Mouse (Mus musculus) E14TG2a.4 (cell line): ENCODE data around the gene Pkp4.

Source experiments
- H3K27me3 ChIP-seq: 2 replicates; pipeline ENCODE4 v1.6.1; 2014; ENCODE audit warnings: low read length, control low read depth; ENCODE audit not compliant: insufficient read depth
- H3K36me3 ChIP-seq: 2 replicates; pipeline ENCODE4 v1.6.1; 2014; ENCODE audit warnings: low read length, control low read depth; ENCODE audit not compliant: insufficient read depth
- H3K4me1 ChIP-seq: replicated peaks from 2 replicates; pipeline ENCODE4 v1.6.1; 2014; ENCODE audit warnings: low read depth, low read length, control low read depth
- H3K4me3 ChIP-seq: replicated peaks from 2 replicates; pipeline ENCODE4 v1.5.1; 2014; ENCODE audit warnings: mild to moderate bottlenecking, low read length
- H3K9me3 ChIP-seq: 2 replicates; pipeline ENCODE4 v1.6.1; 2014; ENCODE audit warnings: low read length, control low read depth
- CTCF ChIP-seq: conservative IDR thresholded peaks from 2 replicates; pipeline ENCODE4 v1.5.1; 2014; ENCODE audit warnings: low read length
- NANOG ChIP-seq: IDR thresholded peaks from 2 replicates; pipeline ENCODE4 v1.6.1; 2014; ENCODE audit warnings: borderline replicate concordance, low read length, mixed read lengths
- POU5F1 ChIP-seq: IDR thresholded peaks from 2 replicates; pipeline ENCODE4 v1.6.1; 2014; ENCODE audit warnings: low read length, borderline replicate concordance

Pkp4 gene

DNA sequence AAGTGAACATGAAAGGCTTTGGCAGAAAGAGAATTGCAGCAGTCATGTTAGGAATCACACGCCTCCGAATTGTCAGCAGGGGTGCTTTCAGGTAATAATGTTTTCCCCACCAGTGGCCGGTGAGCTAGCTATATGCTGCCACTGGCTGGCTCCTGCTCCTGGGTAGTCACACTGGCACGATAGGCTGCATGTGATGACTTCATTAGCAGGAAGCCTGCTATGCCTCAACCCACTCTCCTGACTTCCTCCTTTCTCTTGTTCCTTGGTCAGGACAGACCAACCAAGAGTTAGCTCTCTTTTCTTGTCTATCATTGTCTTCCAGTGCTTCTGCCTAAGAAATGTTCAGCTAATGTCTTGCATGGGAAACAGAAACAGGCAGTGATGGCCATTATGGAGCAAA, 171.9 kb downstream of the Pkp4 start:
- Histone ChIP-seq H3K9me3 (no peaks in the 10 kb centered on the region), H3K36me3 (peaks cover 88% of the 10 kb centered on the region), H3K4me3 (no peak overlapping the region), H3K4me1 (0 out of 2 replicates have a peak, but pooled peaks cover 4% of the 10 kb centered on the region), H3K27me3 (no peaks in the 10 kb centered on the region)
- TF ChIP-seq NANOG (no peak), POU5F1 (no peak)

DNA sequence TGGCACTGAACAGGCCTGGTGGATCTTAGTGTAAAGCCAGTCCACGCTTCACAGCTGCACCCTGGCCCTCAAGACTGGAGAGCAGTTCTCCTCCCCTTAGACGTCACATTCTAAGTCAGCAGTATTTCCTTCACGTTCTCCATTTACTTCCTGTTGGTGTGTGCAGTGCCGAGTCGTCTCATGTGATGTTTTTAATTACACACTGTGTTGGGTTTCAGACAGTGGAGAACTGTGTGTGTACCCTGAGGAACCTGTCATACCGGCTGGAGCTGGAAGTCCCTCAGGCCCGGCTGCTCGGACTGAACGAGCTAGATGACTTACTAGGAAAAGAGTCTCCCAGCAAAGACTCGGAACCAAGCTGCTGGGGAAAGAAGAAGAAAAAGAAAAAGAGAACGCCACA, 177.9 kb downstream of the Pkp4 start:
- H3K4me3 ChIP-seq = no peak overlapping the region
- TF ChIP-seq POU5F1 = no peak
- TF ChIP-seq CTCF = no peak
- TF ChIP-seq NANOG = no peak
- H3K27me3 ChIP-seq = no peaks in the 10 kb centered on the region

DNA sequence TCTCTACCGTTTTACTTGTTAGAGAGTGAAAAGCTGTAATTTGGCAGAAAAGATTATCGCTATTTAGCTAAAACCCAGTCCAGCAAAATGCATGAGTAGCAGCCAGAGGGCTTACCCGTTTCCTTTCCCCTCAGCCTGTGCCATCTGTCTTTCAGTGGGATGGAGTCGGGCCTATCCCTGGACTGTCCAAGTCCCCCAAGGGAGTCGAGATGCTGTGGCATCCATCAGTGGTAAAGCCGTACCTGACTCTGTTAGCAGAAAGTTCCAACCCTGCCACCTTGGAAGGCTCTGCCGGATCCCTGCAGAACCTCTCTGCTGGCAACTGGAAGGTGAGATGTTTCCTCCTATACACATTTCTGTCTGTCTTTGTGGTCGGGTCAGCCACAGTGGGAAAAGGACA, 178.3 kb downstream of the Pkp4 start:
- H3K4me1 ChIP-seq = 0 out of 2 replicates have a peak, but pooled peaks cover 4% of the 10 kb centered on the region
- H3K9me3 ChIP-seq = no peaks in the 10 kb centered on the region
- peaks cover 93% of the 10 kb centered on the region for H3K36me3 ChIP-seq
- no peak overlapping the region for H3K4me3 ChIP-seq
- H3K27me3 ChIP-seq = no peaks in the 10 kb centered on the region
- TF ChIP-seq NANOG (no peak), POU5F1 (no peak), CTCF (no peak)

More for the DNA sequence above, 177.9 kb downstream of the Pkp4 start:
- peaks cover 93% of the 10 kb centered on the region for H3K36me3 ChIP-seq
- 0 out of 2 replicates have a peak, but pooled peaks cover 4% of the 10 kb centered on the region for H3K4me1 ChIP-seq
- H3K9me3 ChIP-seq = no peaks in the 10 kb centered on the region

DNA sequence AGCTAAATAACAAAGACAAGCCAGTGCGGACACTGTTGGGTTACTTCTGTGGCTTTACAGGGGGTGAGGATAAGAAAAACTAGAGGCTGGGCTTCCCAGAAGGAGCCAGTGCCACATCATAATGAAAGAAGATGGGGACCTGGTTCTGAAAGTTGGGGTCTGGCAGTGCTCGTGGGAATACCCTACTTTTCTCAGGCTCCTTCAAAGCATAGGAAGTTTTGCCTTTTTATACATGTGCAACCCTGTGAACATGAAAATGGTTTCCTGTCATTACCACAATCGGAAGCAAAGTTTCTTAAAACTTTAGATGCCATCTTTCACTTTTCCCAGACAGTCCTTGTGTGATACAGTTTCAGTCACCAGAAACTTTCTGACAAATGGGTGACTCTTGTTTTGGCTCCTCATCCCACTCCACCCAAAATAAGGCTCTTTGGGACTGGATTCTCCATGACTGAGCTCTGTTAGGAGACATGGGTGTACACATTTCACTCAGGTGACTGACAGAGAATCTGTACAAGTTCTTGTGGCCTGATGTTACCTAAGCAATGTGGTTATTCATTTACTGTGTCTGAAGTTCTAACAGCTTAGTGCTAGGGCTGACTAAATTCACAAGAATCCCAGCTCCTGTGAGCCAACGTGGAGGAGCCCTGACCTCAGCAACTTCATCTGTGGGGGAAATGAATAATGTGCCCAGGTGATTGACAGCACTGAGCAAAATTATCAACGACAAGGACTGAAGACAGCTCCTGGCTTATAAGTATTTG, 179.3 kb downstream of the Pkp4 start:
- Histone ChIP-seq H3K9me3 (no peaks in the 10 kb centered on the region), H3K36me3 (peaks cover 95% of the 10 kb centered on the region), H3K4me3 (no peak overlapping the region), H3K4me1 (0 out of 2 replicates have a peak, but pooled peaks cover 4% of the 10 kb centered on the region), H3K27me3 (no peaks in the 10 kb centered on the region)
- TF ChIP-seq CTCF (no peak), NANOG (no peak), POU5F1 (no peak)

DNA sequence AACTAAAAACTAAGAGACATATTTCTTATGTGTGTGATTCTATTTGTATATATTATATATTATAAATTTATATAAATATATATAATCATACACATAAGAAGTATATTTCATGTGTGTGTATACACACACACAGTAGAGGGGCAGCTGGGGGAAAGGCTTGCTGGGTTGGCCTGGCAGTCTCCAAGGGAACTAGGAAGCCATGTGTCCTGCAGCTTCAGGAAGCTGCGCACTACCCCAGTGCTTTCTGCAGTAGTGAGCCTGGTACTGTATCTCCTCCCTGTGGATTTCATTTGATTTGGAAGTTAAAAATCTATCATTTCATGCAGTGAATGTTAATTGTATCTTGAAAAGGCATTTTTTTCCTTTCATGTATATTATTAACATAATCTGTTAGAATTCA, 180.2 kb downstream of the Pkp4 start:
- Histone ChIP-seq H3K36me3 (peaks cover 94% of the 10 kb centered on the region), H3K9me3 (no peaks in the 10 kb centered on the region), H3K4me1 (peaks cover 13% of the 10 kb centered on the region), H3K27me3 (no peaks in the 10 kb centered on the region), H3K4me3 (no peak overlapping the region)
- no peak for TF ChIP-seq POU5F1
- TF ChIP-seq NANOG = no peak
- no peak for TF ChIP-seq CTCF

DNA sequence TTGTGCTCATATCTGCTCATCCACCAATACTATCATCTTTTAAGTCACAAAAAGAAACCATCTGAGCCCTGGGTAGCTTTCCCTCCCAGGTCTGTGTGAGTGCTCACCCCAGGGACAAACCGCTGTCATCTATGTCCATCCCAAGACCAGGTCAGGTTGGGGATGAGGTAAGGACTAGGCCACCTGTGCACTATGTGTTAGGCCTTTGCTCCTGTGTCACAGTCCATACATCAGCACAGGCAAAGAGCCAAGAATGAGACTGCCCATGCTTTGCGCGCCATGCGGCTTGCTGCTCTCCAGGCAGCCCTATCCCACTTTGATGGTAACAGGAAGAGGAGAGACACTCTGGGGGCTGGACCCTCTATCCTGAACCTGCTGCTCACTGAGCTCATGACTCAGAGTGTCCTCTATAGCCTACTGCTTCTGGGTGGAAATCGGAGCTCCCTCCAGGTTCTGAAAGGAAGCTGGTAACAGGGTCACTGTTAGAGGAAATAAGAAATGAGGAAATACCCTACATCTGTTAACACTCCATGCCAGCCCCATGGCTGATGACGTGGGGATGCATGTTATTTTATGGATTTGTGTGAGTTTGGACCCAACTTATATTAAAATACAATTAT, 182.1 kb downstream of the Pkp4 start:
- Histone ChIP-seq H3K36me3 (peaks cover 85% of the 10 kb centered on the region), H3K27me3 (no peaks in the 10 kb centered on the region), H3K4me3 (no peak overlapping the region), H3K9me3 (no peaks in the 10 kb centered on the region), H3K4me1 (peaks cover 27% of the 10 kb centered on the region)
- no peak for TF ChIP-seq NANOG
- no peak for TF ChIP-seq CTCF
- TF ChIP-seq POU5F1 = no peak

DNA sequence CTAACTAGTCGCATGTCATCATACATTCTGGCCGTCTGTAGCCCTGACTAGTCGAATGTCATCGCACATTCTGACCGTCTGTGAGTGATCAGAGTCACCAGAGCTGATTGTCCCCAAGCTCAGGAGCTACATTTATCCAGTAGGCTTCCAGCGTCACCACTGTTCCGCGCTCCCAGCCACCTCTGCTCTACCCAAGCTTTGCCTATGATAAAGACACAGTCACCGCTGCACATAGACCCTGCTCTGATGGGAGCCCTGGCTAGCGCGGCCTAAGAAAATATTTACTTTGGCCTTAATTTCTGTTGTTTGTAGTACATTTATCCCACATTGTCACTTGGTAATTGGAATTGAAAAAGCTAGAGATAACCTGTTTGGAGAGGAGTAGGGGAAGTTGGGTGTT, 183.2 kb downstream of the Pkp4 start:
- Histone ChIP-seq H3K9me3 (no peaks in the 10 kb centered on the region), H3K36me3 (peaks cover 84% of the 10 kb centered on the region), H3K4me3 (no peak overlapping the region), H3K4me1 (peaks cover 38% of the 10 kb centered on the region), H3K27me3 (no peaks in the 10 kb centered on the region)
- TF ChIP-seq CTCF (no peak), NANOG (no peak), POU5F1 (no peak)

DNA sequence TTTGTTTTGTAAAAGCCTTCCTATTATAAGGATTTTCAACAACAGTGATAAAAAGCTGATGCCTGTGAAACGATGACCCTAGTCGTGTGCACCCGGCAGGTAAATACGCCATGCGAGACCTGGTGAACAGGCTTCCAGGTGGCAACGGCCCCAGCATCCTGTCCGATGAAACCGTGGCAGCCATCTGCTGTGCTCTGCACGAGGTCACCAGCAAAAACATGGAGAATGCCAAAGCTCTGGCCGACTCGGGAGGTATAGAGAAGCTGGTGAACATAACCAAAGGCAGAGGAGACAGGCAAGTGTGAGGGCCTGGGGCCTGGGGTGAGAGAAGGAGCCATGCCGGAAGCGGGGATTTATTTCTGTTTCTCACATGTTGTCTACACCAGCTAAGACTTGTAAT, 184.0 kb downstream of the Pkp4 start:
- TF ChIP-seq POU5F1 (no peak), NANOG (no peak), CTCF (no peak)
- H3K4me1 ChIP-seq = peaks cover 46% of the 10 kb centered on the region
- no peaks in the 10 kb centered on the region for H3K27me3 ChIP-seq
- H3K36me3 ChIP-seq = peaks cover 83% of the 10 kb centered on the region
- H3K9me3 ChIP-seq = no peaks in the 10 kb centered on the region
- H3K4me3 ChIP-seq = no peak overlapping the region
